Mouse (Mus musculus): Measurements from ENCODE around the gene Uvrag.
"Not testable (repeated sequence)": the region's sequence is repeated elsewhere in the genome, so short reads cannot be mapped to it uniquely, and the experiment has no call there.

Uvrag gene

GRCm38 (mm10) chr7:98968082-98968674, 172.8 kb downstream of the Uvrag start:
- no peak for DNase-seq

DNA sequence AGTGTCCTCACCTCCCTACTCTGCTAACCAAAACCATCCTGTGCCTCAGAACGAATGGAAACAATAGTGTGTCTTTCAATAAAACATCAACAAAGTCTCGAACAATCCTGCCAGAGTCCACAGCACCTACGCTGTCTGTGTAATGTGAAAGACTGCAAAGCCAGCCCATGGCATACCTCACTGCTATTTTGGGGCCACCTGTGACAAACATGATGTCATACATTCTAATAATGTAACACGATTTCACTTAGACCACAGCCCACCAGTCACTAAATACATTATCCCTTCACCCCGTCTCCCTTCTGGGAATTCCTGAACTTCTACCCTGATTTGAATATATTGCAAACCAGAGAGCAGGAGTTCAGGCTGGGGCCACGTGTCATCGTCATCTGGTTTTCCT, 173.3 kb downstream of the Uvrag start:
- DNase-seq: no peak

- not testable (repeated sequence) for DNase-seq
Observed at GRCm38 (mm10) chr7:98963581-98963980, 177.4 kb downstream of the Uvrag start.

DNA sequence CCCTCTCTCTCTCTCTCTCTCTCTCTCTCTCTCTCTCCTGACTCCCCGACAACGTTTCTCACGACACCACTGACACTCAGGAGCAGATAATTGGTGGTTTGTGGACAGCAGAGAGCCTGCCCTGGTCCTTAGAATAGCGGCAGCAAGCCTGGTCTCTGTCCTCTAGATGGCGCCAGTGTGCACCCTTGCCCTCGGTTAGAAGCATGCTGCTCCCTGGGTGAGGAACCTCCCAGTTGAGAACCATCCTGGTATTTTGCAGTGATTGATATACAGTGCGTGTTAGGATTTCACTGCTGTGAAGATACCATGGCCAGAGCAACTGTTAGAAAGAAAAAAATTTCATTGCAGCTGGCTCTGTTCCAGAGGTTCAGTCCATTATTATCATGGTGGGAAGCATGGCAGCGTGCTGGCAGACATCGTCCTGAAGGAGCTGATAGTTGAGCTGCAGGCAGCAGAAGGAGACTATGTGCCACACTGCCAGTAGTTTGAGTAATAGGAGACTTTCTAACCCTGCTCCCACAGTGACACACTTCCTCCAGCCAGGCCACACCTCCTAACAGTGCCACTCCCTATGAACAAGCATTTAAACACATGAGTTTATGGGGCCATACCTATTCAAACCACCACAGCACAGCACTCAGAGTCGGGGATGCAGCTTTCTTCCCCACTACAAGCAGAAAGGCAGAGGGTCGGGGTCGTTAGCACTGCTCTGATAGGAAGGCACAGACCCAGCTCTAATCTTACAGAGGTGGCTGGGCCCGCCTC, 178.2 kb downstream of the Uvrag start:
- peak; percentile 17 to 25 for DNase-seq

DNA sequence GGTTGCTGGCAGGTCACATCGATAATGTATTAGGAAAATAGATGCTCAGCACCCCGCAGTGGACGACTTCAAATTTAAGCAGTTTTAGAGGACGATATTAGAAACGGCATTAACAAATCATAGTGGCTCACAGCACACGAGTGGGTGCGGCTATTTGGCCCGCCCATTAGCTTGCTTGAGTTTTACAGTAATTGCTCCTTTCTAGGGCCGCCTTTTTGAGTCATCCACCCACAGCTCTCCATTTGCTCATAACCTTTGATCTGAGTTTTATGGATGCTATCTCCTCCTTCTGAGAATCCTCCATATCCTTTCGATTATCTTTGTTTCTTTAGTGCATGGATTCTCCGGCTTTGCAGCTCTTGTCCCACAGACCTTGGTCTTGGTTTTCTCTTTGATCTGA, 178.9 kb downstream of the Uvrag start:
- DNase-seq: no peak

DNA sequence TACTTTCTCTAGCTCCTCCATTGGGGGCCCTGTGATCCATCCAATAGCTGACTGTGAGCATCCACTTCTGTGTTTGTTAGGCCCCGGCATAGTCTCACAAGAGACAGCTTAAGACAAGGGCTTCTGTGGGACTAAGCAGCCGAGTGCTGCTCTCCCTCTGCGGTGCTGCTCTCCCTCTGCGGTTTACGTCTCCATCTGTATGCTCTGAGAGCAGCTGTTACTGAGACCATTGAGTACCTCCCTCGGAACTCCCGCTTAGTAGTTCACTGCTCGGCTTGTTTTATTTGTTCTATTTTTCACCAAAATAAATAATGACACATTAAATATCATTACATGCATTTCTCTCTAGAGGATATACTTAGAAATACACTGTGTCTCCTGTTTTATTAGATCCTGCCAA, 180.7 kb downstream of the Uvrag start:
- no peak for DNase-seq

- DNase-seq: no peak
Observed at GRCm38 (mm10) chr7:98959246-98959645, 181.7 kb downstream of the Uvrag start.

GRCm38 (mm10) chr7:98958172-98958571, 182.8 kb downstream of the Uvrag start:
- no peak for DNase-seq

GRCm38 (mm10) chr7:98957111-98957741, 183.7 kb downstream of the Uvrag start:
- DNase-seq: no peak

- no peak for DNase-seq
Observed at GRCm38 (mm10) chr7:98956609-98957008, 184.3 kb downstream of the Uvrag start.

- no peak for DNase-seq
Observed at GRCm38 (mm10) chr7:98953649-98954048, 187.3 kb downstream of the Uvrag start.

- DNase-seq: no peak
Observed at GRCm38 (mm10) chr7:98944986-98945385, 196.0 kb downstream of the Uvrag start.

GRCm38 (mm10) chr7:98943687-98944086, 197.3 kb downstream of the Uvrag start:
- no peak for DNase-seq

DNA sequence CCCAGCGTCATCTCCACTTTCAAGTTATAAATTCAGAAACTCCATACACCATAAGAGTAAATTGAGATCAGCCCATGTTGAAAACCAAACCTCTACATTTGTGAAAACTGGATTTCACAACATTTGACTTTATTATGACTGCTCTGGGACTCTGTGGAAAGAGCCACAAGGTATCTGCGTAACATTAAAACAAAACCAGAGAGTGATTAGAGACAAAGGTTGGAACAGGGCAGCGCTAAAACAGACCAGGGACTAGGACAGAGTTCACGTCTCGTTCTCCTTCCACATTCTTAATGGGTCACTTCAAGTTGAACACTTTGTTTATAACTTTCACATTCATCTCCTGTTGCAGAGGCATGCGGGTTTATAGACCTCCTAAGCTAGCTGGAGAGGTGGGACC, 198.2 kb downstream of the Uvrag start:
- DNase-seq: no peak

- DNase-seq: no peak
Observed at GRCm38 (mm10) chr7:98939194-98939593, 201.7 kb downstream of the Uvrag start.

- DNase-seq: no peak
Observed at GRCm38 (mm10) chr7:98938621-98939020, 202.3 kb downstream of the Uvrag start.

DNA sequence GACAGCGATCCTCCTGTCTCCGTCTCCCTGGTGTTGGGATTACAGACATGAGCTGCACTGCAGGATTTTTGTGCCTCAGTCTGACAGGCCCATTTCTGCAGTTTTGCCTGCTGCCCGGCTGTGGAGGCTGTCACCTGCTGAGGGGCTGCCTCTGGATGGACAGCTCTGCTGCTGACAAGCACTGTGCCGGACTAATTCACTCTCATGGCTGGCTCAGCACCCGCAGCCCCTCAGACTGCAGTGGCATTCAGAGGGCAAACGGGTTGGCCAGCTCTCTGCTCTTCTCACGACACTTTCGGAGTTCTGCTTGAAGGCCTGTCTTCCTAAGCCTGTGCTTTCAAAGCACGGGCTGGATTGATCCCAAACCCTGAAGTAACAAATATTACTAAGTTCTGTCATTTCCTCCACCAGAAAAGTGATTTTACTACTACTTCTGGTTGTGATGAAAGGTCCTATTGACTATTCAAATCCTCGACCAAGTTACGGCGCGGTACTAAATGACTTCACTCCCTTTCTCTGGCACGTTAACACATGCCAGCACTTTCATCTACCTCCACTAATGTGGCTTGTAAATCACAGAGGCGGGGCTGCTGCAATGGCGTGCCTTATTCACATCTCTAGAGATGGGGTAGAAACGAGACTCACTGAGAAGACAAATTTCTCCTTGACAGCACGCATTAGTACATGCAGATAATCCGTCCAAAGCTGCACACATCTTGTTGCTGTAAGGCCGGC, 203.7 kb downstream of the Uvrag start:
- no peak for DNase-seq

- no peak for DNase-seq
Observed at GRCm38 (mm10) chr7:98935757-98936156, 205.2 kb downstream of the Uvrag start.

GRCm38 (mm10) chr7:98935193-98935592, 205.7 kb downstream of the Uvrag start:
- no peak for DNase-seq

GRCm38 (mm10) chr7:98928336-98929025, 212.5 kb downstream of the Uvrag start:
- no peak for DNase-seq

DNA sequence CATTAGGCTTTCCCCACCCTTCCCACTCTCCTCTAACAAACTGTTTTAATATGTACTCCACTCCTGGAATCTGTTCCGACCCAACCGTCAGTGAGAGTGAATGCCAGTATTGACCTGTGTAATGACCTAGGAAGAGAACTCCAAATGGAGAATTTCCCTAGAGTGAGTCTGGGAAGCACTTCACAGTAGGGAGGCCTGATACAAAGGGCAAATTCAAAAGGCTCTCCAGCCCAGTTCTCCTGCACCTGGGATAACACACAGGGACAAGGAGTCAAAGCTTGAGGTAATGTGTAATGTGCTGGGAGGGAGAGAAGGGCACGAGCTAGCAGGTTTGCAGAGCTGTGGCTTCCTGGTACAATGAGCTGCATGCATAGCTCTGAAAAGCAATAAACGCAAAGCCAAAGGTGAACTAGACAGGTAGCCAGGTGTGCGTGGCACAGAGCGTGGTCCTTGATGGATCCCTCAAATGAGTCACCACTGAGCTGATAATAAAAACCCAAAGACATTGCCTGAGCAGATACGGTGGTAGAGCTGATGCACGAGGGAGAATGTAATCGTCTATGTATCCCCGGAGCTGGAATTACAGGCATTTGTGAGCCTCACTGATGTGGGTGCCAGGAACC, 213.9 kb downstream of the Uvrag start:
- no peak for DNase-seq

GRCm38 (mm10) chr7:98924380-98924869, 216.5 kb downstream of the Uvrag start:
- DNase-seq: no peak
